Mouse (Mus musculus) megakaryocyte, adult 5-6 weeks (primary cell): ENCODE measurements around the gene Ehf. TPM values are rescaled to one million over a fixed set of nuclear protein-coding genes. Genes with fewer than 3 reads are reported as not detected.

Experiments used
- ATAC-seq: 2 replicates; pipeline ENCODE4 v1.8.0; 2016; ENCODE audit warnings: mild to moderate bottlenecking, inconsistent platforms; ENCODE audit not compliant: poor library complexity, severe bottlenecking
- total RNA-seq, 2 experiments: library from RNA; stranded (forward) in 1 of 2; stranded (reverse) in 1 of 2; fragments of 153-499, 151-499 nt in 1 of 2; fragments of 221-1000, 200-1000 nt in 1 of 2; gene quantifications; 2 replicates each; pipeline versions ENCODE4 v1.2.3 to v1.2.4; 2015 to 2017

The Ehf gene
- 0.09 TPM in 1 of 2 replicates, not detected in the other for total RNA-seq (2015)
- 0.18 and 0.73 TPM in 2 replicates for total RNA-seq (2017)

- ATAC-seq = no peak
Measured at GRCm38 (mm10) chr2:103303132-103303531, at the start of gene Ehf. Gene Ehf (minus strand): TSS chr2:103303278.

- ATAC-seq = peak; percentile 63
Measured at GRCm38 (mm10) chr2:103347417-103347891, 44.4 kb upstream of the Ehf start.

GRCm38 (mm10) chr2:103346751-103347289 is 43.7 kb upstream of the Ehf start:
- ATAC-seq = no peak

- no peak for ATAC-seq
Measured at GRCm38 (mm10) chr2:103343611-103344010, 40.5 kb upstream of the Ehf start.

GRCm38 (mm10) chr2:103342123-103342522 is 39.0 kb upstream of the Ehf start:
- no peak for ATAC-seq

- ATAC-seq = no peak
Measured at GRCm38 (mm10) chr2:103341375-103341971, 38.4 kb upstream of the Ehf start.

- ATAC-seq = no peak
Measured at GRCm38 (mm10) chr2:103338706-103339105, 35.6 kb upstream of the Ehf start.

GRCm38 (mm10) chr2:103337370-103337769 is 34.3 kb upstream of the Ehf start:
- no peak for ATAC-seq

GRCm38 (mm10) chr2:103336621-103337020 is 33.5 kb upstream of the Ehf start:
- ATAC-seq = no peak

GRCm38 (mm10) chr2:103336000-103336399 is 32.9 kb upstream of the Ehf start:
- ATAC-seq = no peak

- ATAC-seq = no peak
Measured at GRCm38 (mm10) chr2:103331666-103332191, 28.7 kb upstream of the Ehf start.

GRCm38 (mm10) chr2:103328731-103329130 is 25.7 kb upstream of the Ehf start:
- ATAC-seq = no peak

GRCm38 (mm10) chr2:103325301-103326048 is 22.4 kb upstream of the Ehf start:
- ATAC-seq = no peak

- no peak for ATAC-seq
Measured at GRCm38 (mm10) chr2:103324320-103324719, 21.2 kb upstream of the Ehf start.

- no peak for ATAC-seq
Measured at GRCm38 (mm10) chr2:103322171-103322570, 19.1 kb upstream of the Ehf start.

GRCm38 (mm10) chr2:103321638-103322037 is 18.6 kb upstream of the Ehf start:
- ATAC-seq = no peak

- ATAC-seq = no peak
Measured at GRCm38 (mm10) chr2:103314002-103314401, 10.9 kb upstream of the Ehf start.

- ATAC-seq = no peak
Measured at GRCm38 (mm10) chr2:103312640-103313039, 9.6 kb upstream of the Ehf start.

GRCm38 (mm10) chr2:103310663-103311062 is 7.6 kb upstream of the Ehf start:
- ATAC-seq = no peak

- no peak for ATAC-seq
Measured at GRCm38 (mm10) chr2:103306686-103307085, 3.6 kb upstream of the Ehf start.

GRCm38 (mm10) chr2:103302669-103303068 is 409 bp downstream of the Ehf start:
- ATAC-seq = no peak
